Mouse (Mus musculus) liver (tissue): ENCODE measurements around the gene Cers2.
"Not testable (repeated sequence)": the region's sequence is repeated elsewhere in the genome, so short reads cannot be mapped to it uniquely, and the experiment has no call there.

Experiments used
- DNase-seq: peaks from one replicate; pipeline ENCODE4 v3.0.0-alpha.2; 2020; ENCODE audit warnings: mixed read lengths

Cers2 gene

GRCm38 (mm10) chr3:95319110-95319509 lies 4.5 kb downstream of the Cers2 start:
- no peak for DNase-seq

- DNase-seq, result no peak
These were observed 5.4 kb downstream of the Cers2 start for GRCm38 (mm10) chr3:95319701-95320625.

- no peak for DNase-seq
These were observed 8.8 kb downstream of the Cers2 start for GRCm38 (mm10) chr3:95323429-95323828.

- DNase-seq, result no peak
These were observed 10.0 kb downstream of the Cers2 start for GRCm38 (mm10) chr3:95324454-95325144.

- no peak for DNase-seq
These were observed 14.3 kb downstream of the Cers2 start for GRCm38 (mm10) chr3:95328803-95329404.

- DNase-seq, result no peak
These were observed 16.9 kb downstream of the Cers2 start for GRCm38 (mm10) chr3:95331528-95331927.

- no peak for DNase-seq
These were observed 22.8 kb downstream of the Cers2 start for GRCm38 (mm10) chr3:95337345-95337744.

- DNase-seq, result no peak
These were observed 23.7 kb downstream of the Cers2 start for GRCm38 (mm10) chr3:95338251-95338650.

GRCm38 (mm10) chr3:95343356-95344000 lies 28.9 kb downstream of the Cers2 start:
- DNase-seq, result not testable (repeated sequence)

GRCm38 (mm10) chr3:95346454-95346853 lies 31.9 kb downstream of the Cers2 start:
- DNase-seq, result no peak

GRCm38 (mm10) chr3:95348343-95348742 lies 33.8 kb downstream of the Cers2 start:
- not testable (repeated sequence) for DNase-seq

- no peak for DNase-seq
These were observed 34.9 kb downstream of the Cers2 start for GRCm38 (mm10) chr3:95349491-95349890.

GRCm38 (mm10) chr3:95355911-95356544 lies 41.4 kb downstream of the Cers2 start:
- DNase-seq, result not testable (repeated sequence)

GRCm38 (mm10) chr3:95356701-95357449 lies 42.3 kb downstream of the Cers2 start, which contains the start of gene Setdb1:
Setdb1 (minus strand) TSS chr3:95357202.
- peak; percentile 95 for DNase-seq

GRCm38 (mm10) chr3:95357746-95358145 lies 43.2 kb downstream of the Cers2 start:
- no peak for DNase-seq

- peak; percentile 32 for DNase-seq
These were observed 45.7 kb downstream of the Cers2 start for GRCm38 (mm10) chr3:95360276-95360675.

GRCm38 (mm10) chr3:95370101-95370500 lies 55.5 kb downstream of the Cers2 start:
- DNase-seq, result no peak
